Mouse (Mus musculus) C2C12 (cell line): ENCODE measurements around the gene Msi2.

Experiments used
- CTCF ChIP-seq: IDR thresholded peaks from one replicate; pipeline ENCODE4 v1.5.1; 2011; ENCODE audit not compliant: control insufficient read depth, insufficient read depth, insufficient read length
- FOSL1 ChIP-seq: IDR thresholded peaks from one replicate; pipeline ENCODE4 v1.8.0; 2011; ENCODE audit warnings: mild to moderate bottlenecking, low read length; ENCODE audit not compliant: poor library complexity, insufficient read depth, severe bottlenecking
- MAX ChIP-seq: IDR thresholded peaks from one replicate; pipeline ENCODE4 v1.6.1; 2011; ENCODE audit warnings: mild to moderate bottlenecking, control low read depth
- MYOD1 ChIP-seq: IDR thresholded peaks from one replicate; pipeline ENCODE4 v1.6.1; 2011; ENCODE audit warnings: low read depth; ENCODE audit not compliant: control insufficient read depth, insufficient read length
- MYOG ChIP-seq: IDR thresholded peaks from one replicate; pipeline ENCODE4 v1.6.1; 2011; ENCODE audit not compliant: control insufficient read depth, insufficient read length; ENCODE audit errors: extremely low read depth
- USF1 ChIP-seq: IDR thresholded peaks from one replicate; pipeline ENCODE4 v1.6.1; 2011; ENCODE audit warnings: low read depth, mild to moderate bottlenecking, control low read depth, moderate library complexity

- no peak for TF ChIP-seq CTCF
- no peak for TF ChIP-seq MAX
- no peak for TF ChIP-seq USF1
- TF ChIP-seq MYOG = no peak
- TF ChIP-seq FOSL1 = no peak
- no peak for TF ChIP-seq MYOD1
Measured at GRCm38 (mm10) chr11:88471981-88472647, 246.2 kb downstream of the Msi2 start.
